Mouse (Mus musculus): ENCODE measurements around the gene Gpr84.
A peak's percentile ranks its signal among the peaks of the same experiment; 100 is the strongest.

DNA sequence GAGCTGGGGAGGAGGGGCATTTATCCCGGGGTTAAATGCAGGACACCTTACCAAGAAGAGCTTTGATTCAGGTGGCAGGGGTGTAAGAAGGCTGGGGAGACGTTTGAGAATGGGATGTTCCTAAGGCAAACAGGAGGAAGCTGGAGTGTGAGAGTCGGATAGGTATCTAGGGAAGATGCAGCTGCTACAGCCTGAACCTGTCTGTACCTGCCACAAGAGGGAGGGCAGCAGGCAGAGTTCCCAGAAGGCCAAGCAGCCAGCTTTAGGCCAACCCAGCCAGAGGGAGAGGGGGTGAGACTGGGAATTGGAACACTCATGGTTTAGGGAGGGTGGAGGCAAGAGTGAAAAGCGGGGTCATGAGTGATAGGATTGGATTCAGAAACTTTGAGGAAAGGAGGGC is 30.4 kb upstream of the Gpr84 start:
- TF ChIP-seq POLR2A (IDR thresholded peaks at IDR 0.05; ENCODE audit: insufficient read depth, low read length) (no peak), CTCF (IDR thresholded peaks at IDR 0.05; ENCODE audit: low read depth, low read length) (peak; percentile 32)
